Mouse (Mus musculus) liver, adult 2 months (tissue): ENCODE measurements around the gene Slc38a8.

Experiments used
- CTCF ChIP-seq: fragments of 200-500 bp; IDR thresholded peaks from 2 replicates; pipeline ENCODE4 v1.5.1; 2011; ENCODE audit warnings: low read depth, low read length, control low read depth
- POLR2A ChIP-seq: fragments of 200-500 bp; IDR thresholded peaks from 2 replicates; pipeline ENCODE4 v1.6.1; 2011; ENCODE audit warnings: low read length, control low read depth; ENCODE audit not compliant: insufficient read depth; ENCODE audit errors: extremely low read depth

DNA sequence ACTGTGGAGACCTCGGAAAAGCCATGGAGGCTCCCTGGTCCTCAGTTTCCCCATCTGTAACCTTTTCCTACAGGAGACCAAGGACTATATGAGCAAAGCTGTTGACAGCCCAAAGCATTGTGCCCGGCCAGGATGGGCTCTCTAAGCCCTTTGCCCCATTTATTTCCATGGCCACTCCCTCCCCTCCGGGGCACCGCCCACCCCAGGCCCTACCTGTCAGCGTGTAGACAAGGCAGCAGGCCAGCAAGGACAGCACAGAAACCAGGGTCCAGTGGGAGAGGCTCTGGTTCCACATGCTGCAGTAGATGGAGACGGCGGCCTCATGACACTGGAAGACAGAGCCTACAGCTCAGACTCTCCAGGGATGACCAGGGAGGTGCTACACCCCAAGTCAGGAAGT, 14.4 kb downstream of the Slc38a8 start:
- no peak for TF ChIP-seq POLR2A
- no peak for TF ChIP-seq CTCF
